Mouse (Mus musculus): ENCODE measurements around the gene Gm1043.

GRCm38 (mm10) chr5:37118242-37118641 is 33.1 kb downstream of the Gm1043 start:
- TF ChIP-seq CTCF (IDR thresholded peaks at IDR 0.05; ENCODE audit: extremely low read depth, insufficient read depth, insufficient read length, insufficient replicate concordance) = peak; percentile 48; the same call in 1 of the 2 replicates
- TF ChIP-seq POLR2A (IDR thresholded peaks at IDR 0.05; ENCODE audit: low read depth, low read length) = no peak
